Mouse (Mus musculus) brown adipose tissue, adult 24 weeks (tissue): Measurements from ENCODE around the gene Urm1. TPM values are rescaled to one million over a fixed set of nuclear protein-coding genes. Genes with fewer than 3 reads are reported as not detected.
"Not testable (repeated sequence)": the region's sequence is repeated elsewhere in the genome, so short reads cannot be mapped to it uniquely, and the experiment has no call there.

Experiments
- H3K27ac ChIP-seq: fragments of 200-500 bp; replicated peaks from 2 replicates; pipeline ENCODE4 v1.5.1; 2012; ENCODE audit warnings: low read depth, mild to moderate bottlenecking, low read length
- H3K4me1 ChIP-seq: fragments of 200-500 bp; 2 replicates; pipeline ENCODE4 v1.6.1; 2012; ENCODE audit warnings: low read length, mixed read lengths; ENCODE audit not compliant: control insufficient read depth, insufficient read depth, insufficient read length
- H3K4me3 ChIP-seq: fragments of 200-500 bp; 2 replicates; pipeline ENCODE4 v1.5.1; 2012; ENCODE audit warnings: low read depth, mild to moderate bottlenecking, low read length, moderate library complexity; ENCODE audit not compliant: insufficient read depth
- polyA plus RNA-seq: library from polyadenylated mRNA; stranded (reverse); fragments of >200 nt; gene quantifications from 2 replicates; pipeline ENCODE4 v1.2.4, GENCODE M21; 2012; ENCODE audit not compliant: missing spikeins, insufficient read depth, insufficient read length

Urm1 gene
- polyA plus RNA-seq = 15.8 and 34.2 TPM in 2 replicates

DNA sequence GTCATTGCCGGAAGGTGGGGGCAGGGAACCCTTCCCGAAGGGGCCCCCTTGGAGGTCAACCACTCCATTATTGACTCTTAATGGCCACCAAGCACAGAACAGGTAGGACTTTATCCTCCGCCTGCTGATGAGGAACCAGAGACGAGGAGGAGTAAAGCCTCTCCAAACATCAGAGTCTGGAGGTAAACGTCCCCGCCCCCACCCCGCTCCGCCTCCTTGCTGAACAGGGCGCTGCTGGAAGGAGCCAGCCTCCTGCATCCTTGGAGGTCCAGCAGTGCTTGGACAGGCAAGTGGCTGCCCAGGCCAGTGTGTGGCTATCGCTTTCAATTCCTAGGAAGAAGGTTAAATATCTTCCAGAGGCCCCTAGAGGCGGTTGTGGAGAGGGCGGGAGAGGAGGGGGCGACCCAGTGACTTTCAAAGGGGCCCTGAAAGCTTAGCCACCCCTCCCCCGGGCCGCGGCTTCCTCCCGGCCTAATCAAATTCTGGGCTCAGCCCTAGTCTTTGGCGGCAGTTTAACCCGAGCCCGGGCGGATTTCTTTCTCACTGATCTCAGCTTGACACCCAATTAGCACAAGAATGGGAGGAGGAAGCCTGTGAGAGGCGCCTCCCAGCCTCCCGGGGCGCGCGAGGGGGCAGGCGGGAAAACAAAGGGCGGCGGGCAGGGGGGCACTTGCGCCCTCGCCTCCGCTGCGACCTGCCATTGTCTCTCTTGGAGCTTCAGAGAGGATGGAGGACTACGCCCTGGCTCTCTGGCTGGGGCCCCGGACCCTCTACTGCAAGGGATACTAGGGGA lies at the start of gene Urm1:
Gene Urm1 (plus strand): TSS at position 51 of the 793 bp plus-strand sequence.
- Histone ChIP-seq H3K4me3 (peak within 1 kb of the TSS; percentile 66), H3K27ac (peak within 1 kb of the TSS; percentile 68), H3K4me1 (no peaks in the 10 kb centered on the region)

DNA sequence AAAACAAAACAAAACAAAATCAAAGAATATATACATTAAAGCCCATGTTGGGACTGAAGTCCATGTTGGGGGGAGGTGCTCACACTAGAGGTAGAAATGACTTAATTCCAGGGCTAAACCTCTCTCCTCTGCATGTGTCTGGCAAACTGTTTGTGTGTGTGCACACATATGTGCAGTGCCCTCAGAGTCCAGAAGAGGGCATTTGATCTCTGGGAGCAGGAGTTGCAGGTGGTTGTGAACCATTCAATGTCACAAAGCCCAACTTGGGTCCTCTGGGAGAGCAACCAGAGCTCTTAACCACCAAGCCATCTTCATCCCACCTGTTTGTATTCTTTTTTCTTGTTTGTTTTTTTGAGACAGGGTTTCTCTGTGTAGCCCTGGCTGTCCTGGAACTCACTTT lies 49.7 kb upstream of the Urm1 start:
- Histone ChIP-seq H3K4me3 (no peak overlapping the region), H3K4me1 (peaks cover 6% of the 10 kb centered on the region), H3K27ac (no peak overlapping the region)

DNA sequence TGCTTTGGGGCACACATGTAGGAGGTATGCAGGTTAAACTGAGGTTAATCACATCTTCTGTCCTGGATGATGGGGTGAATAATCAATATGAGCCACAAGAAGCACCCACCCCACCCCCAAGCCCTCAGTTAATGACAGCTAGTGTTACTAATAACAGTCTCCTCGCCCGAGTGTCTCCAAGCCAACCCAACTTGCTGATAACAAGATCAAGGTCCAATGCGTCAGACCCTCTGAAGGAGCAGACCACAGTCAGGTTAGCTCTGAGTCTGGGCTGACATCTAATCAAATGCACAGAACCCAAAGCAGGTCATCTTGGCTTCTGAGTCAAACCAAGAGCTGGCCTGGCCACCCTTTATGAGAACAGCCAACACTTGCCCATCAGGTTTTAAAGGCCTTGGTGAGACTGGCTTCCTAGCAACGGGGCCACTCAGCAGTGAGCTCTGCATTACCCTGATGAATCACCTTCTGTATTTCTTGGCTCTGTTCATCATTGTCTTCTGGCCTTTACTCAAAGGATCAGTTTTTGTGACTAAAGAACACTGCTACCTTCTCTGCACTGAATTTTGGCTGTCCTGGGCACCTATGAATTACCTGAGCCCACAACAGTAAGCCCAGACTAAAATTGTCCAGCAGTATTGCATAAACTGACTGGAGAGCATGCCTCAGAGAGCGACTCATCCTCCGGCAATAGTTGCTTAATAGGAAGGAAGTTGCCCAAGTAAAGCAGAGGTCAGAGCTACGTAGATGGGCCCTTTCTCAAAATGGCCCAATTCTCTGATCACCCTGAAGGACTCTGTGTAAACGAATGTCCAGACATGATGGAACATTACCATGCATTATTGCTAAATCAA lies 48.0 kb upstream of the Urm1 start:
- peak overlapping the region; percentile 42 for H3K27ac ChIP-seq
- H3K4me1 ChIP-seq = peaks cover 6% of the 10 kb centered on the region

DNA sequence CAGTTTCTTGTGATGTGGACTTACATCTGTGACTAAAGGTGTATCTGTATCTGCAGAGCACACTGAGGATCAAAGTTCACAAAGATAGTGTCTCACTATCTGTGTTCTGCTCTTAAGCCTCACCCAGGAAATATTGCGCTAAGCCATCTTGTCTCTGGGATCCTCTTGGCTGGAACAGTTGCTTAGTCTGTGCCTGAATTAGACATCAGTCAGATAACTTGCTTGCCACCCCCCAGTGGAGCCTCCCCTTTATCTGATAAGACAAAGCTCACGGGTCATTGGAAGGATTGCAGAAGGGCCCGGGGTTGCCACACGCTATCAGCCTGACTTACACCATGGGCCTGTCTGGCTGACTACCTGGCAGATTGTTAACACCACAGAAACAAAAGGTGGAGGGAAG lies 46.6 kb upstream of the Urm1 start:
- H3K27ac ChIP-seq = no peak overlapping the region
- H3K4me3 ChIP-seq = no peak overlapping the region
- H3K4me1 ChIP-seq = peaks cover 6% of the 10 kb centered on the region

More for the DNA sequence above, 48.0 kb upstream of the Urm1 start:
- no peak overlapping the region for H3K4me3 ChIP-seq

DNA sequence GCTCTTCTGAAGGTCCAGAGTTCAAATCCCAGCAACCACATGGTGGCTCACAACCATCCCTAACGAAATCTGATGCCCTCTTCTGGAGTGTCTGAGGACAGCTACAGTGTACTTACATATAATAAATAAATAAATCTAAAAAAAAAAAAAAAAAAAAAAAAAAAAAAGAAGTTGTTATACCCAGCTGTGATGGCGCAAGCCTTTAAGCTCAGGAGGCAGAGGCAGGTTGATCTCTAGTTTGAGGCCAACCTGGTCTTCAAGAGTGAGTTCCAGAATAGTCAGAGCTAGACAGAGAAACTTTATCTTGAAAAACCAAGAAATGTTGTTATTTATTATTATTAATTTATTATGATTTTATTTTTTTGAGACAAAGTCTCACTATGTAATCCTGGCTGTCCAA lies 38.6 kb upstream of the Urm1 start:
- not testable (repeated sequence) for H3K4me1 ChIP-seq, H3K4me3 ChIP-seq, H3K27ac ChIP-seq

DNA sequence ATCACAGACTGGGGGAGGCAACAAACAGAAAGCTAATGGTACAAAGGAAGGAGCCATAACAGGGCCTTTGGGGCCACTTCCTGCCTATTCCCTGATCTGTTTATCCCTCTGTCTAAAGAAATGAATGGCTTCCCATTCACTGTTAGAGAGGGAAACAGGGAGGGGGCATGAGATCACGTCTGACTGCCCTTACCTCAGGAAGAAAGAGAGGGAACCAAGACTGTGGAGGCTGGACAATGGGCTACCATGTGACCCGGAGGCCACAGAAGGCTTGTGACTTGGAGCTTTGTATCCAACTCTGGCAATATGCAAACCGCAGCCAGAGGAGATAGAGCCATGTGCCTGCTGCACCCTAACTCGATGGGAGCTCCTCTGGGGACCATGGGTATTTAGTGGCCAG lies 35.6 kb upstream of the Urm1 start:
- no peak overlapping the region for H3K4me3 ChIP-seq
- H3K27ac ChIP-seq = no peak overlapping the region
- no peaks in the 10 kb centered on the region for H3K4me1 ChIP-seq

DNA sequence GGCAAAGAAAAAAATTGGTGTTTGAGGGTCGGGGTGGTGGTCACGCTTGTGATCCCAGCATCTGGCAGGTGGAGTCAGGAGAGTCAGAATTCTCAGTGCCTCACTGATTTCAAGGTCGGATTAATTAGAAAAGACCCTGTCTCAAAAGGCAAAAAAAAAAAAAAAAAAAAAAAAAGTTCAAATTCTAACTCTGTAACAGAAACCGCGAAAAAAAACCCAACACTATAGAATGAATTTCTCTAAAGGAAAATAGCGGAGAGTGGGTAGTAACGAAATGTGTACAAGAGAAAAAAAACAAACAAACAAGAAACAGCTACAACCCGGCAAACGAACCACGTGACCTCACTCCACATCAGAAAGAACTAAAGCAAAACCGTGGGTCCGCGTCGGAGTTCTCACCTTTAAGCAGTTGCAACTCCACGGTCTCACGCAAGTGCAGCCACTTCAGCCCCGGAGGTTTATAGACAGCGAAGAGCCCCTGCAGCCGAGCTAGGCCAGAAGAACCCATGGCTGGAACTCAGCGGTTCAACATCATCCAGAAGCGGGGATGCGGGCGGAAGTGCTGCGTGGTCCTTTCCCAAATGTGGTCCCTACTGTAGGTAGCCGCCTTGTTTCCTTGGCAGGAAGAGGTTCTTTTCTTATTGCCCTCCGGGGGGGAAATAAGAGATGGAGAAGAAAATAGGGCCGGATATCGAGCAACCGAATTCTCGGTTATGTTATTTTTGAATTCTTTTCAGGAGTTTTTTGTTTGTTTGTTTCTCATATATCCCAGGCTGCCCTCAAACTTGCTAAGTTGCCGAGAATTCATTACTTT lies 32.6 kb upstream of the Urm1 start, which contains the start of gene Coq4:
Gene Coq4 (plus strand): TSS at position 390 of the 814 bp plus-strand sequence.
- H3K27ac ChIP-seq = peak within 1 kb of the TSS; percentile 50
- H3K4me3 ChIP-seq = peak within 1 kb of the TSS; percentile 81
- H3K4me1 ChIP-seq = no peaks in the 10 kb centered on the region

DNA sequence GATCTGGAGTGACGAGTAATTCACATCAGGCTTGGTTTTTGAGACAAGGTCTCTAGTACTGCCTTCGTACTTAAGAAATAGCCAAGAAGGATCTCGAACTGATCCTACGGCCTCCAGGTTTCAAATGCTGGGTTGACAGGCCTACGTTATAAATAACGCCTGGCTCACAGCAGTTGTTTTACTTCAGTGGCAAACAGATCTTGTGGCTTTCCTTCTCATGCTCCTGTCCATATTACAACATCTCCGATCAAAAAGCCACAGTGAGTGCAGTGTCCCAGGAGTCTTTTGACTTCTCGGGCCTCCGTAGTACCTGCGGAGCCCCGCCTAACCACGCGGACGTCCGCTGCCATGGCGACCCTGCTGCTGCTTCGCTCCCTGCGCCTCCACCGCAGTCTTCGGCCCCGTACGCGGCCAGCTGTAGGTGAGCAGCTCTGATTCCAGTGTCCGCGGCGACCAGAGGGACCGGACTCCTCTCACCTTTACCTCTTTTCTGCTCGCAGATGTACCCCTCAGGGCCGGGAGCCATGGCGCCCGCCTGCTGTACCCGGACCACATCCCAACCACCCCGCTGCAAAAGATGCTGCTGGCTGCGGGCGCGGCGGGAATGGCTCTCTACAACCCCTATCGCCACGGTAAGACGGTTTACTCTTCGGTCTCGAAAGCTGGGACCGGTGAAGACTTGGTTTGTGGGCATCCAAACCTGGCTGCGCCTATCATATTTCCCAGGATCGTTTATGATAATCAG lies 31.8 kb upstream of the Urm1 start, which contains the start of gene Trub2:
Gene Trub2 (minus strand): TSS at position 566 of the 745 bp plus-strand sequence.
- H3K4me3 ChIP-seq = peak within 1 kb of the TSS; percentile 81
- peak within 1 kb of the TSS; percentile 50 for H3K27ac ChIP-seq
- H3K4me1 ChIP-seq = no peaks in the 10 kb centered on the region

DNA sequence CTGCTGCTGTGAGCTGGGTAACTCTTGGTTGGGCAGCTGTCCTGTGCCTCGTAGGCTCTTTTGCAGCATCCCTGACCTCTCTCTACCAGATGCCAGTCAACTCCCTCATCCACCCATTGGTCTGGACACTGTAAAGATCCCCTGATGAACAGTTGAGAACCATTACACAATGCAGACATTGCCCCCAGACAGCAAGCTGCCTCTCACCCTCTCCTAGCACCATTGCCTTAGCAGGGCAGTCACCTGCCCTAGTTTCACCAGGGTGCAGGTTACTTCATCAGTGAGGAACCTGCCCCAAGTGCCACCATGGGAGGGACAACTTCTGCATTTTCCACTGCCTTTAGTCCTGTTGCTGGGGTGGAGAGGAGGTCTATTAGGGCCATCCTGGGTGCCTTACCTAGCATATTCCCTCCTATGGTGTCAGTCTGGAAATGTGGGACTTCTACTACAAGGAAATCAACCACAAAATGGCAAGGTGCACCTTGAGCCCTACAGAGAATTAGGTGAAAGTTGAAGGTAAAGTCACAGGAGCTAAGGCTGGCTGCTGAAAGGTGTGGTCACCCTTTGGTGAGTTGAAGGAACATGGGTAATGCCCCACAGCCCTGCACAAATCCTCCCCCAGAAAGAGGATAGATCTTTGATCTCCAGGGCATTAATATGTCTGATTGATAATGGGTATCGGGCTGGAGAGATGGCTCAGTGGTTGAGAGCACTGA lies 26.9 kb upstream of the Urm1 start:
- H3K4me1 ChIP-seq = no peaks in the 10 kb centered on the region
- no peak overlapping the region for H3K4me3 ChIP-seq
- H3K27ac ChIP-seq = no peak overlapping the region

DNA sequence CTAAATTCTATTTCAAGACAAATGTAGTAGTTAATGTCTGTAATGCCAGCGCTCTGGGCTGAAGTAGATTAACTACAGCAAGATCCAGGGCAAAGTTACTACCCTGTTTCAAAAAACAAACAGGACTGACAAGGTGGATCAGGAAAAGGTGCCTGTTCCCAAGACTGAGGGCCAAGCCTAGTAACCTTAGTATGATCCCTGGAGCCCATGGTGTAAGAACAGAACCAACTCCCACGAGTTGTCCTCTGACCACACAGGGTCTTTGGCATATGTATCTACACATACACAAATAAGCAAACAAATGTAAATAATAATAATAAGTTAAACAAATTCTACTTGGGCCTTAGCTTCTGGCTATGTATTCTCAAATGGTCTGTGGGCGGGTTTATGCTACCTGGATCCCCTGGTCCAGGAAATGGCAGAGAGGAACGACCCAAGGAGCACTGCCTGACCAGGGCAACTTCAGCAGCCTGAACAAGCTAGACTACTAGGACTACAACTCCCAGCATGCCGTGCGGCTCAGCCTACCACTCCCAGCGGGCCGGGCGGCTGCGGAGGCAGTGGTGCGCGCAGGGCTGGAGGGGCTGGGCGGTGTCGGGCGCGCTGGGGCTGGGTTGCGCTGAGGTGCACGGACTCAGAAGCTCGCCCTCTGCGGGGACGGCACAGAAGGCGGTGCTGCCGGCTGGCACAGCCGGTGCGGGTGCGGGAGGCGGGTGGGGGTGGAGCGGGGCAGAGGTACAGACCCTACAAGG lies 17.6 kb upstream of the Urm1 start, which contains the start of gene Slc27a4:
Gene Slc27a4 (plus strand): TSS at position 560 of the 752 bp plus-strand sequence.
- Histone ChIP-seq H3K4me3 (peak within 1 kb of the TSS; percentile 80), H3K4me1 (peaks cover 3% of the 10 kb centered on the region; the same call in 1 of the 2 replicates), H3K27ac (0 out of 2 replicates have a peak within 1 kb of the TSS, but pooled peaks have one; percentile 4)

DNA sequence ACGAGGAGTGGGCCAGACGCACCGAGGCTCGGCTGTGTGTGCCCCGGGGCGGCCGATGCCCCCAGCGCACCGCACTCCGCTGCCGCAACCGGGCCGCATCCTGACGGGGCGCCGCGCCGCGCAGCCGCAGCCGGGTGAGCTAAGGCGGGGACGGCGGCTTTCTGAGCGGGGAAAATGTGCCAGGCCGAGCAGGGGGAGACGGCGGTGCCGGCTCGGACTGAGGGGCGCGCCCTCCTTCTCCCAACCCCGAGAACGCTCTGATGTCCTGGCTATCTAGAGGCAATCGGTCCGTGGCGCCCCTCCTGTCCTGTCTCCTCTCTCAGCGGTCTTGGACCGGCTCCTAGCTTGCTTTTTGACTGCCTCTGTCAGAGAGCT lies 17.1 kb upstream of the Urm1 start:
- 0 out of 2 replicates have a peak overlapping the region, but pooled peaks have one; percentile 4 for H3K27ac ChIP-seq
- peak overlapping the region; percentile 80 for H3K4me3 ChIP-seq
- H3K4me1 ChIP-seq = peaks cover 3% of the 10 kb centered on the region; the same call in 1 of the 2 replicates

DNA sequence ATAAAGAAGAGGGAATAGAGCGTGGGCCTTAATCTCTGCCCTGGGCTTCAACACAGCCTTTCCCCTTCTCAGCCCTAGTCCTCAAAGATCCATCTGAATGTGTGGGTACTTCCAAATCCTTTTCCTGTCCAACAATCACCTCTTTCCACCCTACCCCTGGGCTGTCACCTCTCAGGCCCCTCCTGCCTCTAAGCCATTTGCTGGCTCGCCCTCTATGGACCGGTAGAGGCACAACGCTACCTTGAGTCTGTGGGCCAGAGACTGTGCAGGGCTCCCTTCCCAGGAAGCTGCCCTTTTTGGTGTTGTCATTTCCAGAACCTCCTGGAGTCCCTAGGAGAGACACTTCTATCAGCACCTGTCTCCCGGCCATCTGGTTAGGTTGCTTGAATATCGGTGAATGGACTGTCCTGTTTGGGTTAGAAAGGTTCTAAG lies 16.5 kb upstream of the Urm1 start:
- Histone ChIP-seq H3K27ac (no peak overlapping the region), H3K4me1 (peaks cover 3% of the 10 kb centered on the region; the same call in 1 of the 2 replicates), H3K4me3 (peak overlapping the region; percentile 80)
